Mouse (Mus musculus): ENCODE results near the gene Serinc3. TPM values are rescaled to one million over a fixed set of nuclear protein-coding genes. Genes with fewer than 3 reads are reported as not detected.
"Not testable (repeated sequence)": the region's sequence is repeated elsewhere in the genome, so short reads cannot be mapped to it uniquely, and the experiment has no call there.

The Serinc3 gene
- total RNA-seq, 2 experiments from 2014 or later = 124 to 167 TPM

- intact Hi-C loops (cut with DNase I; ENCODE audit: low total_unique reads) = no loop called here
Measured at GRCm38 (mm10) chr2:163670872-163671594, 26.1 kb upstream of the Serinc3 start.

GRCm38 (mm10) chr2:163667045-163667444, 22.1 kb upstream of the Serinc3 start:
- intact Hi-C loops (cut with DNase I; ENCODE audit: low total_unique reads) = no loop called here
- DNase-seq = no peak

More at GRCm38 (mm10) chr2:163670872-163671594, 26.1 kb upstream of the Serinc3 start:
- DNase-seq = no peak

- intact Hi-C loops (cut with DNase I; ENCODE audit: low total_unique reads) = no loop called here
- no peak for DNase-seq
Measured at GRCm38 (mm10) chr2:163663930-163664329, 19.0 kb upstream of the Serinc3 start.

- intact Hi-C loops (cut with DNase I; ENCODE audit: low total_unique reads) = no loop called here
Measured at GRCm38 (mm10) chr2:163662698-163663221, 17.8 kb upstream of the Serinc3 start.

GRCm38 (mm10) chr2:163662076-163662475, 17.1 kb upstream of the Serinc3 start:
- DNase-seq = no peak
- intact Hi-C loops (cut with DNase I; ENCODE audit: low total_unique reads) = no loop called here

More at GRCm38 (mm10) chr2:163662698-163663221, 17.8 kb upstream of the Serinc3 start:
- DNase-seq = no peak

- intact Hi-C loops (cut with DNase I; ENCODE audit: low total_unique reads) = no loop called here
- DNase-seq = no peak
Measured at GRCm38 (mm10) chr2:163661371-163661850, 16.5 kb upstream of the Serinc3 start.

- intact Hi-C loops (cut with DNase I; ENCODE audit: low total_unique reads) = no loop called here
Measured at GRCm38 (mm10) chr2:163660103-163660701, 15.3 kb upstream of the Serinc3 start.

GRCm38 (mm10) chr2:163659431-163659830, 14.5 kb upstream of the Serinc3 start:
- no peak for DNase-seq
- intact Hi-C loops (cut with DNase I; ENCODE audit: low total_unique reads) = no loop called here

More at GRCm38 (mm10) chr2:163660103-163660701, 15.3 kb upstream of the Serinc3 start:
- DNase-seq = no peak

GRCm38 (mm10) chr2:163658941-163659340, 14.0 kb upstream of the Serinc3 start:
- no peak for DNase-seq
- intact Hi-C loops (cut with DNase I; ENCODE audit: low total_unique reads) = no loop called here

- peak; percentile 90 for DNase-seq
- intact Hi-C loops (cut with DNase I; ENCODE audit: low total_unique reads) = no loop called here
Measured at GRCm38 (mm10) chr2:163657975-163658886, 13.3 kb upstream of the Serinc3 start, which contains the start of gene Pkig. Gene Pkig (plus strand): TSS chr2:163658386.

- no peak for DNase-seq
- intact Hi-C loops (cut with DNase I; ENCODE audit: low total_unique reads) = no loop called here
Measured at GRCm38 (mm10) chr2:163657486-163657885, 12.6 kb upstream of the Serinc3 start.

- intact Hi-C loops (cut with DNase I; ENCODE audit: low total_unique reads) = not testable (repeated sequence)
Measured at GRCm38 (mm10) chr2:163655699-163656098, 10.8 kb upstream of the Serinc3 start.

GRCm38 (mm10) chr2:163646461-163647080, 1.6 kb upstream of the Serinc3 start:
- no peak for DNase-seq
- intact Hi-C loops (cut with DNase I; ENCODE audit: low total_unique reads) = loop anchor here (5.0 kb wide), 1 partner anchor 76 kb away; no protein-coding TSS in a partner anchor

More at GRCm38 (mm10) chr2:163655699-163656098, 10.8 kb upstream of the Serinc3 start:
- not testable (repeated sequence) for DNase-seq

GRCm38 (mm10) chr2:163645700-163646460, 949 bp upstream of the Serinc3 start:
- DNase-seq = no peak
- intact Hi-C loops (cut with DNase I; ENCODE audit: low total_unique reads) = loop anchor here (5.0 kb wide), 1 partner anchor 76 kb away; no protein-coding TSS in a partner anchor

- no peak for DNase-seq
- intact Hi-C loops (cut with DNase I; ENCODE audit: low total_unique reads) = no loop called here
Measured at GRCm38 (mm10) chr2:163644047-163644446, 884 bp downstream of the Serinc3 start.

GRCm38 (mm10) chr2:163643576-163643971, 1.4 kb downstream of the Serinc3 start:
- DNase-seq = no peak
- intact Hi-C loops (cut with DNase I; ENCODE audit: low total_unique reads) = no loop called here

- peak; percentile 35 for DNase-seq
- intact Hi-C loops (cut with DNase I; ENCODE audit: low total_unique reads) = no loop called here
Measured at GRCm38 (mm10) chr2:163642685-163643575, 2.0 kb downstream of the Serinc3 start.

Measured in gastrocnemius, postnatal 14 days (tissue).